Mouse (Mus musculus): ENCODE measurements around the gene Plekho2. TPM values are rescaled to one million over a fixed set of nuclear protein-coding genes. Genes with fewer than 3 reads are reported as not detected.

Plekho2 gene
- total and polyA plus RNA-seq, 3 experiments: 7.6 to 12.9 TPM; not detected in 1

DNA sequence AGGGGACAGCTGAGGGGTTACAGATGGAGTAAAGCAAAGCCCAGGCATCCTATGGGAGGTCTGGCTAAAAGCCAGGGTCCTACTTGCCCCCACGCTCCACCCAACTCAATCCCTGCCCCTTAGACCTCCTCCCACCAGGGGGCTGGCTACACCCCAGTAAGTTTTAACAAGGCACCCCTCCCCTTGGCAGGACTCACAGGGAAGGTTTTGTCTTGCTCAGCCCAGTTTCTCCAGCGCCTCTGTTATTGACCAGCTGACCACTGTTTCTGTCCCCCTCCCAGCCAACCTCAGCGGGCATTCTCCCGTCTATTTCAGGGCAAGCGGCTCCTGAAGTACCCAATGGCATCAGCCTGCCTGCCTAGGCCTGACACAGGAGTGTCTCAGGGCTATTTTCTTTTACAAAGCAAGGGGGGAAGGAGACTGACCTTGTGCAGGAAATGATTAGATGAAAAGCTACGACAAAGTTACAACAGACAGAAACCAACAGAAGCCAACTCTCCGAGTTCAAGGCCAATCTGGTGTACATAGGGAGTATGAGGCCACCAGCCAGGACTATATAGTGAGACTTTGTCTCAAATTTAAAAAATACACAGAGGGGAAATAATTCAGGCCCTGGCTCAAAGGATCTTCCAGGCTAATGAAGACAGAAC is 2.9 kb downstream of the Plekho2 start:
- DNase-seq (ENCODE audit: low read depth, low spot score): no peak
- H3K4me1 ChIP-seq (ENCODE audit: control insufficient read depth in 1 of 2, insufficient read depth in 2 of 2, low read length in 2 of 2): peaks cover 9 to 45% of the 10 kb centered on the region in 2 experiments

GRCm38 (mm10) chr9:65575393-65576196 is 4.2 kb downstream of the Plekho2 start:
- Histone ChIP-seq H3K27me3 (ENCODE audit: control insufficient read depth in 1 of 2, insufficient read depth in 2 of 2, low read length in 2 of 2) (no peaks in the 10 kb centered on the region), H3K79me2 (ENCODE audit: control insufficient read depth, insufficient read depth, low read length, poor library complexity) (peaks cover 15% of the 10 kb centered on the region), H3K36me3 (ENCODE audit: control insufficient read depth in 1 of 2, insufficient read depth in 2 of 2, low read length in 2 of 2) (peaks cover 1 to 32% of the 10 kb centered on the region in 2 experiments; a peak in 3 of 4 replicates), H3K4me3 (ENCODE audit: control insufficient read depth in 1 of 2, insufficient read depth in 1 of 2, low read depth in 2 of 2, low read length in 2 of 2) (no peak overlapping the region), H3K27ac (ENCODE audit: control insufficient read depth, low read depth, low read length) (peak overlapping the region; percentile 44), H3K9ac (ENCODE audit: control insufficient read depth, low read depth, low read length, poor library complexity, severe bottlenecking) (no peak overlapping the region), H3K4me1 (ENCODE audit: control insufficient read depth in 1 of 2, insufficient read depth in 2 of 2, low read length in 2 of 2) (peaks cover 9 to 45% of the 10 kb centered on the region in 2 experiments), H3K9me3 (replicated peaks; ENCODE audit: insufficient read depth, low read length) (no peaks in the 10 kb centered on the region)
- TF ChIP-seq MYC (IDR thresholded peaks at IDR 0.05; ENCODE audit: low read depth, low read length): 0 out of 2 replicates have a peak, but pooled peaks have one; percentile 30
- peak; percentile 42 for TF ChIP-seq SIN3A (IDR thresholded peaks at IDR 0.05; ENCODE audit: low read length)
- TF ChIP-seq ZNF384 (IDR thresholded peaks at IDR 0.05; ENCODE audit: low read depth, low read length): no peak
- peak in 1 of 2 experiments; percentile 26; a peak in 1 of 4 replicates for TF ChIP-seq EP300 (IDR thresholded peaks at IDR 0.05; ENCODE audit: low read depth in 1 of 2, low read length in 2 of 2)
- TF ChIP-seq BHLHE40 (IDR thresholded peaks at IDR 0.05; ENCODE audit: borderline replicate concordance, low read depth, low read length): peak; percentile 97
- peak; percentile 79 for TF ChIP-seq USF1 (IDR thresholded peaks at IDR 0.05; ENCODE audit: low read depth, low read length)
- no peak for TF ChIP-seq RCOR1 (IDR thresholded peaks at IDR 0.05; ENCODE audit: low read depth, low read length)
- TF ChIP-seq HCFC1 (IDR thresholded peaks at IDR 0.05; ENCODE audit: low read depth, low read length): no peak
- peak; percentile 70; the same call in 1 of the 2 replicates for TF ChIP-seq MAX (IDR thresholded peaks at IDR 0.05; ENCODE audit: low read length)
- TF ChIP-seq MXI1 (IDR thresholded peaks at IDR 0.05; ENCODE audit: low read depth, low read length): 0 out of 2 replicates have a peak, but pooled peaks have one; percentile 32
- peak; percentile 42; the same call in 1 of the 2 replicates for TF ChIP-seq ETS1 (IDR thresholded peaks at IDR 0.05; ENCODE audit: low read depth, low read length)
- peak; percentile 83 for DNase-seq (ENCODE audit: low read depth, low spot score)

More for the DNA sequence above, 2.9 kb downstream of the Plekho2 start:
- peak overlapping the region; percentile 21; the same call in 1 of the 2 replicates for H3K9ac ChIP-seq (ENCODE audit: control insufficient read depth, low read depth, low read length, poor library complexity, severe bottlenecking)
- peaks cover 15% of the 10 kb centered on the region for H3K79me2 ChIP-seq (ENCODE audit: control insufficient read depth, insufficient read depth, low read length, poor library complexity)
- H3K27ac ChIP-seq (ENCODE audit: control insufficient read depth, low read depth, low read length): peak overlapping the region; percentile 34; the same call in 1 of the 2 replicates
- no peaks in the 10 kb centered on the region for H3K9me3 ChIP-seq (replicated peaks; ENCODE audit: insufficient read depth, low read length)
- no peak overlapping the region for H3K4me3 ChIP-seq (ENCODE audit: control insufficient read depth in 1 of 2, insufficient read depth in 1 of 2, low read depth in 2 of 2, low read length in 2 of 2)
- peaks cover 1 to 32% of the 10 kb centered on the region in 2 experiments; a peak in 3 of 4 replicates for H3K36me3 ChIP-seq (ENCODE audit: control insufficient read depth in 1 of 2, insufficient read depth in 2 of 2, low read length in 2 of 2)
- TF ChIP-seq GABPA (IDR thresholded peaks at IDR 0.05; ENCODE audit: low read depth, low read length) (no peak), EP300 (IDR thresholded peaks at IDR 0.05; ENCODE audit: low read depth in 1 of 2, low read length in 2 of 2) (peak in 1 of 2 experiments; percentile 31; a peak in 1 of 4 replicates)
- no peaks in the 10 kb centered on the region for H3K27me3 ChIP-seq (ENCODE audit: control insufficient read depth in 1 of 2, insufficient read depth in 2 of 2, low read length in 2 of 2)

All from MEL (cell line).